Mouse (Mus musculus) midbrain, embryonic 16.5 days (tissue): ENCODE results near the gene Eid2b. TPM values are rescaled to one million over a fixed set of nuclear protein-coding genes. Genes with fewer than 3 reads are reported as not detected.

Source experiments
- polyA plus RNA-seq: library from polyadenylated mRNA; unstranded; fragments of >200 nt; fragmentation: Nextera tagmentation; extraction: Ambion mirVana; gene quantifications from 2 replicates; pipeline ENCODE4 v1.2.1, GENCODE M21; 2015

Eid2b gene
- polyA plus RNA-seq, 1 experiment from 2014 or later = 44.2 TPM

Other genes starting within 250 kb of the Eid2b start
- 277 and 280 TPM in 2 replicates for gene Psmc4, start 227.6 kb upstream of the Eid2b start, polyA plus RNA-seq
- 0.26 and 0.31 TPM in 2 replicates for gene Fcgbp, start 206.5 kb upstream of the Eid2b start, polyA plus RNA-seq
- gene 9530053A07Rik, start 148.3 kb upstream of the Eid2b start, polyA plus RNA-seq = 0.03 and 0.07 TPM in 2 replicates
- 69.8 and 72.4 TPM in 2 replicates for gene Fbl, start 108.0 kb upstream of the Eid2b start, polyA plus RNA-seq
- 10.2 and 12.1 TPM in 2 replicates for gene Dyrk1b, start 98.3 kb upstream of the Eid2b start, polyA plus RNA-seq
- 3.5 and 4.3 TPM in 2 replicates for gene Eid2, start 9.9 kb upstream of the Eid2b start, polyA plus RNA-seq
- 1.2 TPM in 2 replicates for gene Selenov, start 13.4 kb downstream of the Eid2b start, polyA plus RNA-seq
- gene Dll3, start 24.5 kb downstream of the Eid2b start, polyA plus RNA-seq = 16.3 and 16.5 TPM in 2 replicates
- 119 and 123 TPM in 2 replicates for gene Timm50, start 34.3 kb downstream of the Eid2b start, polyA plus RNA-seq
- 108 and 111 TPM in 2 replicates for gene Supt5, start 61.0 kb downstream of the Eid2b start, polyA plus RNA-seq
- 414 and 435 TPM in 2 replicates for gene Rps16, start 72.9 kb downstream of the Eid2b start, polyA plus RNA-seq
- gene Plekhg2, start 94.9 kb downstream of the Eid2b start, polyA plus RNA-seq = 22.9 and 23.1 TPM in 2 replicates
- 2.9 and 3.3 TPM in 2 replicates for gene Zfp36, start 102.5 kb downstream of the Eid2b start, polyA plus RNA-seq
- 39.6 and 40.3 TPM in 2 replicates for gene Med29, start 115.0 kb downstream of the Eid2b start, polyA plus RNA-seq
- gene Paf1, start 115.2 kb downstream of the Eid2b start, polyA plus RNA-seq = 96.1 and 109 TPM in 2 replicates
- 2.8 and 3.5 TPM in 2 replicates for gene Gmfg, start 159.7 kb downstream of the Eid2b start, polyA plus RNA-seq
- gene Lrfn1, start 174.2 kb downstream of the Eid2b start, polyA plus RNA-seq = 13.9 and 15.0 TPM in 2 replicates
- gene Ifnl2, start 232.7 kb downstream of the Eid2b start, polyA plus RNA-seq = not detected in 2 replicates
- not detected in 2 replicates for gene Ifnl3, start 245.1 kb downstream of the Eid2b start, polyA plus RNA-seq